Mouse (Mus musculus) intestine, embryonic 14.5 days (tissue): ENCODE measurements at regions not wholly inside any gene's neighbourhood (a gene's known extent, or its start where the extent isn't known, plus 50 kb on each side); places are given as distances from the start of the nearest gene placed in this dataset.
A peak's percentile ranks its signal among the peaks of the same experiment; 100 is the strongest.

ENCODE experiments used
- ATAC-seq: fragments of 200-750 bp; cut with Nextera tagmentation; replicated peaks from 2 replicates; pipeline ENCODE4 v1.8.0; 2017; ENCODE audit warnings: low read depth, moderate number of reproducible peaks, moderate TSS enrichment, moderate library complexity; ENCODE audit not compliant: low FRiP score, low TSS enrichment
- DNase-seq: peaks from one replicate; pipeline ENCODE4 v3.0.0-alpha.2; 2018; ENCODE audit warnings: low spot score
- H3K27ac ChIP-seq: fragments of 300-500 bp; sonication (generic); 2 replicates; pipeline ENCODE4 v1.5.1; 2014; ENCODE audit warnings: low read depth, mild to moderate bottlenecking, control low read depth
- H3K27me3 ChIP-seq: fragments of 300-500 bp; sonication (generic); replicated peaks from 2 replicates; pipeline ENCODE4 v1.6.1; 2014; ENCODE audit warnings: low read length, control low read depth; ENCODE audit not compliant: control insufficient read depth, insufficient read depth
- H3K36me3 ChIP-seq: fragments of 300-500 bp; sonication (generic); 2 replicates; pipeline ENCODE4 v1.6.1; 2014; ENCODE audit warnings: low read length, control low read depth; ENCODE audit not compliant: control insufficient read depth, insufficient read depth
- H3K4me1 ChIP-seq: fragments of 300-500 bp; sonication (generic); replicated peaks from 2 replicates; pipeline ENCODE4 v1.6.1; 2014; ENCODE audit warnings: low read length, control low read depth, mixed read lengths; ENCODE audit not compliant: control insufficient read depth, insufficient read depth
- H3K4me2 ChIP-seq: fragments of 300-500 bp; sonication (generic); 2 replicates; pipeline ENCODE4 v1.6.1; 2014; ENCODE audit warnings: low read length
- H3K4me3 ChIP-seq: fragments of 300-500 bp; sonication (generic); 2 replicates; pipeline ENCODE4 v1.5.1; 2014; ENCODE audit warnings: low read depth, low read length, control low read depth, mixed read lengths
- H3K9ac ChIP-seq: fragments of 300-500 bp; sonication (generic); 2 replicates; pipeline ENCODE4 v1.6.1; 2014; ENCODE audit warnings: mild to moderate bottlenecking, low read length
- H3K9me3 ChIP-seq: fragments of 300-500 bp; sonication (generic); 2 replicates; pipeline ENCODE4 v1.6.1; 2016; ENCODE audit warnings: low read length, control low read depth; ENCODE audit not compliant: control insufficient read depth
- WGBS: fragments of 180-500 bp; shearing (Covaris S2); extraction: QIAGEN DNeasy Blood & Tissue Kit; methylation state at CpG from one replicate; pipeline ENCODE4 v1.1.7; 2014; 5-methylcytosine and 5-hydroxymethylcytosine counted together

GRCm38 (mm10) chr14:114776723-114777122 lies 315.3 kb upstream of the Gpc5 start:
- Histone ChIP-seq H3K27me3 (no peaks in the 10 kb centered on the region), H3K4me3 (no peak overlapping the region), H3K9me3 (no peaks in the 10 kb centered on the region), H3K27ac (no peak overlapping the region), H3K9ac (no peak overlapping the region), H3K4me1 (no peaks in the 10 kb centered on the region), H3K4me2 (no peak overlapping the region), H3K36me3 (no peaks in the 10 kb centered on the region)
- WGBS, result 61% methylated on average over 2 of the region's 2 CpGs
- ATAC-seq (no peak), DNase-seq (no peak)

- no peaks in the 10 kb centered on the region for H3K4me1 ChIP-seq
- no peak overlapping the region for H3K4me2 ChIP-seq
- no peak overlapping the region for H3K9ac ChIP-seq
- no peaks in the 10 kb centered on the region for H3K9me3 ChIP-seq
- no peak overlapping the region for H3K27ac ChIP-seq
- 95% methylated on average over 3 of the region's 3 CpGs for WGBS
- no peaks in the 10 kb centered on the region for H3K36me3 ChIP-seq
- ATAC-seq (no peak), DNase-seq (no peak)
- H3K4me3 ChIP-seq, result no peak overlapping the region
- H3K27me3 ChIP-seq, result no peaks in the 10 kb centered on the region
These were observed 310.2 kb upstream of the Gpc5 start for GRCm38 (mm10) chr14:114781821-114782220.

- Histone ChIP-seq H3K4me3 (no peak overlapping the region), H3K4me2 (peak overlapping the region; percentile 44), H3K9me3 (no peaks in the 10 kb centered on the region), H3K9ac (no peak overlapping the region), H3K27ac (no peak overlapping the region), H3K4me1 (no peaks in the 10 kb centered on the region), H3K27me3 (no peaks in the 10 kb centered on the region), H3K36me3 (no peaks in the 10 kb centered on the region)
- DNase-seq (peak; percentile 92), ATAC-seq (no peak)
- 25% methylated on average over 13 of the region's 13 CpGs for WGBS
These were observed 300.8 kb upstream of the Gpc5 start for GRCm38 (mm10) chr14:114790946-114791830.

GRCm38 (mm10) chr14:114791831-114792224 lies 300.2 kb upstream of the Gpc5 start:
- no peak overlapping the region for H3K4me3 ChIP-seq
- no peaks in the 10 kb centered on the region for H3K27me3 ChIP-seq
- no peak overlapping the region for H3K4me2 ChIP-seq
- H3K36me3 ChIP-seq, result no peaks in the 10 kb centered on the region
- DNase-seq, result no peak
- H3K9ac ChIP-seq, result no peak overlapping the region
- H3K4me1 ChIP-seq, result no peaks in the 10 kb centered on the region
- H3K27ac ChIP-seq, result no peak overlapping the region
- no peak for ATAC-seq
- H3K9me3 ChIP-seq, result no peaks in the 10 kb centered on the region
- 60% methylated on average over 4 of the region's 4 CpGs for WGBS

- no peaks in the 10 kb centered on the region for H3K36me3 ChIP-seq
- no peaks in the 10 kb centered on the region for H3K9me3 ChIP-seq
- H3K4me2 ChIP-seq, result no peak overlapping the region
- no peaks in the 10 kb centered on the region for H3K27me3 ChIP-seq
- no peaks in the 10 kb centered on the region for H3K4me1 ChIP-seq
- ATAC-seq (no peak), DNase-seq (no peak)
- no peak overlapping the region for H3K9ac ChIP-seq
- WGBS, result 90% methylated on average over 11 of the region's 11 CpGs
- H3K4me3 ChIP-seq, result no peak overlapping the region
- H3K27ac ChIP-seq, result no peak overlapping the region
These were observed 287.4 kb upstream of the Gpc5 start for GRCm38 (mm10) chr14:114804643-114805042.

- H3K27ac ChIP-seq, result no peak overlapping the region
- H3K4me1 ChIP-seq, result no peaks in the 10 kb centered on the region
- H3K36me3 ChIP-seq, result no peaks in the 10 kb centered on the region
- no peaks in the 10 kb centered on the region for H3K9me3 ChIP-seq
- H3K9ac ChIP-seq, result no peak overlapping the region
- WGBS, result 48% methylated on average over 2 of the region's 2 CpGs
- DNase-seq (no peak), ATAC-seq (no peak)
- H3K27me3 ChIP-seq, result no peaks in the 10 kb centered on the region
- H3K4me3 ChIP-seq, result no peak overlapping the region
- H3K4me2 ChIP-seq, result no peak overlapping the region
These were observed 283.4 kb upstream of the Gpc5 start for GRCm38 (mm10) chr14:114808621-114809020.

GRCm38 (mm10) chr14:114820677-114821076 lies 271.3 kb upstream of the Gpc5 start:
- Histone ChIP-seq H3K4me3 (no peak overlapping the region), H3K36me3 (no peaks in the 10 kb centered on the region), H3K9me3 (no peaks in the 10 kb centered on the region), H3K4me2 (peak overlapping the region; percentile 22; the same call in 1 of the 2 replicates), H3K9ac (0 out of 2 replicates have a peak overlapping the region, but pooled peaks have one; percentile 27), H3K27me3 (no peaks in the 10 kb centered on the region), H3K27ac (peak overlapping the region; percentile 76), H3K4me1 (peaks cover 17% of the 10 kb centered on the region)
- ATAC-seq, result no peak; the same call in 1 of the 2 replicates
- DNase-seq, result no peak
- WGBS, result 0% methylated on average over 1 of the region's 1 CpGs

GRCm38 (mm10) chr14:114821098-114821594 lies 270.9 kb upstream of the Gpc5 start:
- 0% methylated on average over 2 of the region's 2 CpGs for WGBS
- ATAC-seq, result peak; percentile 96
- H3K9ac ChIP-seq, result 0 out of 2 replicates have a peak overlapping the region, but pooled peaks have one; percentile 27
- peak; percentile 69 for DNase-seq
- H3K27me3 ChIP-seq, result no peaks in the 10 kb centered on the region
- H3K4me2 ChIP-seq, result peak overlapping the region; percentile 22; the same call in 1 of the 2 replicates
- no peaks in the 10 kb centered on the region for H3K9me3 ChIP-seq
- H3K27ac ChIP-seq, result peak overlapping the region; percentile 76
- H3K36me3 ChIP-seq, result no peaks in the 10 kb centered on the region
- peaks cover 17% of the 10 kb centered on the region for H3K4me1 ChIP-seq
- no peak overlapping the region for H3K4me3 ChIP-seq
